Mouse (Mus musculus) heart, adult 2 months (tissue): Measurements from ENCODE around the gene Acsl1.

Experiments used
- CTCF ChIP-seq: fragments of 200-600 bp; IDR thresholded peaks from 2 replicates; pipeline ENCODE4 v1.8.1; 2022; ENCODE audit warnings: antibody characterized with exemption, mild to moderate bottlenecking, moderate library complexity
- POLR2A ChIP-seq: fragments of 200-500 bp; IDR thresholded peaks from 2 replicates; pipeline ENCODE4 v1.6.1; 2011; ENCODE audit warnings: mild to moderate bottlenecking, low read depth, low read length, control low read depth; ENCODE audit not compliant: insufficient read depth

DNA sequence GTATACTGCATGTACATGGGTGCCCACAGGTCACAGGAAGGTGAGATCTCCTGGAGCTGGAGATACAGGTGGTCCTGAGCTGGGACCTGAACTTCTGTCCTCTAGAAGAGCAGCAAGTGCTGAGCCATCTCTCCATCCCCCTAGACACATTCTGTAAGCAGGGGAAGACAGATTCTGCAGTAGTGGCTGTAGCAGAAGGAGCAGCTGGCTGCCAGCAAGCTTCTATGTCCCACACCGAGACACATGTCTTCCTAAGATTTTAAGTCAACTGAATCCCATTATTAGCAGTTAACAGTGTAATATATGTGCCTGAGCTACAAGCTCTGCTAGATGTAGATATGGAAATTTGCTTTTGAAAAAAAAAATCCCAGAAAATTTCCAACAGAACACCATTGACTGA, 18.4 kb downstream of the Acsl1 start:
- TF ChIP-seq CTCF (no peak), POLR2A (no peak)
